Mouse (Mus musculus): ENCODE measurements around the gene Wnt11. TPM values are rescaled to one million over a fixed set of nuclear protein-coding genes. Genes with fewer than 3 reads are reported as not detected.
A peak's percentile ranks its signal among the peaks of the same experiment; 100 is the strongest.

Wnt11 gene
- 13.3 and 13.8 TPM in 2 replicates for polyA plus RNA-seq (2012; rRNA removed)

DNA sequence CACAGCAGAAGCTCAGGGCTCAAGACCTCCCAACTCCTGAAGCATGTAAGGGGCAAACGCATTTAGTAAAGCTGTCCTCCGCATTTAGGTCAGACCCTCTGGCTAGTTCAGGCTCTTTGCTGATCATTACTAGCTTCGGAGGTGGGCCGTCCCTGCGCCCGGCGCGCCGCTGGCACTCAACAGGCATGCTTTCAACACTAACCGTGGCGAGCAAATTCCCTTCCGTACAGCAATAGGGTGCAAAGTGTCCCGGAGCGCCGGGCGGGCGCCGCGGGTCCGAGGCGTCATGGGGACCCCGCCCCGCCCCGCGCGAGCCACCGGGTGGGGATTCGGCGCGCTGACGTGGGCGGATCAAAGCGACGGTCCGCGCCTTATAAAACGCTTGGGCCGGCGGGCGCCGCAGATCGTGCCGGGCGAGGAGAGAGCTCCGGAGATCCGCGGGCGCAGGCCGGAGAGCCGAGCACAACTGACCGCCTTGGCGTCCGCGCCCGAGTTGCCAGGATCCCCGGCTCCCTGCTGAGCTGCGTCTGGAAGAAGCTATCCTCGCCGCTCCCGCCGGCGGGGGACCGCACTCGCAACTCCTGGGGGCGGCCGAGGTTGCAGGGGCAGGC lies at the start of gene Wnt11:
Gene Wnt11 (plus strand): TSS at position 402 of the 611 bp plus-strand sequence.
- peak; percentile 51 for DNase-seq (ENCODE audit: low spot score)

DNA sequence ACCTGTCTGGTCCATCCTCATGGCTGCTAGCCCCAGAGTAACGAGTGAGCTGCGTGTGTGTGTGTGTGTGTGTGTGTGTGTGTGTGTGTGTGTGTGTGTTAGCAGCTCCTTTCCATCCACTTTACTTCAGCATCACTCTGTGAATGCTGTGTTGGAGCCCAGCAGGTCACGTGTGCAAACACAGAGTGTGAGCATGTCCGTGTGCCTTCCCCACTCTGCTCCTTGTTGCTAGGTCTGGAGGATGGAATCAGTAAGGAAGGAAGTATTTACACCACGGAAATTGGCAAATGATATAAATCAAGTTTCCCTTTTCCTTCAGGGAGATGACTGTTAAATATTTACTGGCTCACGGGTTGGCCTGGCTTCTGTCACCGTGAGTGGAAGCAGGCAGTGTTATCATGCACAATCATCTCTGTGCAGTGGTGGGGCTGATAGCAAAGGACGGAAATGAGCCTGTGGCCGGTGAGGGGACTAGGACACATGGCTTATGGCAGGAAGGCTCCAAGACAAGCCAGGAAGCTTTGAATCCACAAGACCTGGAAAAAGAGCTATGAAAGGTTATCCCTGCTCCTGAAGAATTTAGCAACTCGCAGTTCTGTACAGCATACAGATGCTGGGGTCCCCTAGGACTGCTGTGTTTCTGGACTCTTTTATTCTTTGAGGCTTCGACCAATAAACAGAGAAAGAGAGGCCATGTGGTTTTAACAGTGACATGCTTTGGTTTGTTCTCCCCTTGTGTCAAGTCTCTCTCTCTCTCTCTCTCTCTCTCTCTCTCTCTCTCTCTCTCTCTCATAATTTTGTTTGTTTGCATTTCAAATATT lies 47.9 kb upstream of the Wnt11 start:
- no peak for DNase-seq (ENCODE audit: low spot score)

DNA sequence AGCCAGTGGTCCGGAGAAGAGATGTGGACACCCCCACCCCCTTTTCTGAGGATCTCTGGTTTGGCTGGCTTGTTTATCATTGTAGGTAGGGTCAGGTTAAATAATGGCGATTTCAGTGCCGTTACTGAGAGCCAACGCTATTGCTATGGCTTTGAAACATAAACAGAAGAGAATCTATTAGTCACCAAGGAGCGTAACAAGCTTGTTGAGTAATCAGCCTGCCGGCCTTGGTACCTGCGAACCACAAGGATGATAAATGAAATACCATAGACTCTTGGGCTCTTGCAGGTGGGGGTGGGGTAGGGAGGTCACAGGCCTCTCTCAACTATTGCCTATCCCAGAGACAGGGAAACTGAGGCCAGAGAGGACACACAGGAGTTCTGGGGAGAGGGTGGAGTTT lies 46.2 kb upstream of the Wnt11 start:
- DNase-seq (ENCODE audit: low spot score) = no peak

DNA sequence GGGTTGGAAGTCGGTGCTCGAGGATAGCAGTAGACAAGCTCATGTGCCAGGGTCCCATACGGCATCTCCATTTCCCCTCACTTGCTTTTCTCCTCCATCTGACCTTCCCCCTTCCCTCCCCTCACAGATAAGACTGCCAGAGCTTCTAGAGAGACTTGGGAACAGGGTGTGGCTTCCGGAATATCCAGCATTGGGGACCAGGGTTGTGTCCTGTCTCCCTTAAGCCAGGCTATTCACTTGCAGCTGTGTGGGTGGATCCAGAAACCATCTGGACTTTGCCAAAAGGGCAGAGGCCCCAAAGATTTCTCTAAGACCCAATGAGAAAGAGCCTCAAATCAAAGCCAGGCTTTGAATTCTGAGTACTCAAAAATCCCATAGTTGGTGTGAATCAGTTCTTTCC lies 45.8 kb upstream of the Wnt11 start:
- no peak for DNase-seq (ENCODE audit: low spot score)

DNA sequence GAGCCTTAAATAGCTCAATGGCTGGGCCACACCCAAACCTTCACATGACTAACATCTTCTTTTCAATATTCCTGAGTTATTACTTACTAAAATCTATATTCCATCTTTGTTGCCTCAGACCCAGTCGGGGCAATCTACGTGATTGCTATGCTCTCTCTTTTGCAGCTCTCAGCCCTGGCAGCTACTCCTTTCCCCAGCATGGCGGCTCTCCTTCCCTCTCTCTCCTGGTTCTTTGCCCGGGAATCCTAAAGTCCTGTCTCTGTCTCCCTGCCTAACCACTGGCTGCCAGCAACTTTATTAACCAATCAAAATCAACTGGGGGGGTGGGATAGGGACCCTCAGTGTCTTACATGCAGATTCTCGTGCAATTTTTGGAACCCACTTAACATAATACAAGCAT lies 43.0 kb upstream of the Wnt11 start:
- no peak for DNase-seq (ENCODE audit: low spot score)

DNA sequence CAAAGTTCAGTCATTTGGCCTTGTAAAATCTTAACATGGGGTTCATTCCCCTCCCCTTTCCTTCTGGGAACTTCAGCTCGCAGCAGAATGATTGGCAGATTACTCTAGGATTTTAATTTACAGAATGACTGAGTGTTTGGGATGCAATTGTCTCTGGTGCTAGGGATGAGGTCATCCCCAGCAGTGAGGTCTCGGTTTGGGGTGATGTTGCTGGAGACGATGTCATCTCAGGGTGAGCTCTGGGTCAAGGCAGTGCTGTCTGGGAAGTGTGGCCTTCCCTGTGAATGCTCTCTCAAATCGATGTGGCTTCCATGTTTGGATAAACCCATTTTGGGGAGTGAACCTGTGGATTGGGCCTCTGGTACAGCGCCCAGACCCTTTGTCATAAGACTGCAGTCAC lies 41.1 kb upstream of the Wnt11 start:
- DNase-seq (ENCODE audit: low spot score) = no peak

DNA sequence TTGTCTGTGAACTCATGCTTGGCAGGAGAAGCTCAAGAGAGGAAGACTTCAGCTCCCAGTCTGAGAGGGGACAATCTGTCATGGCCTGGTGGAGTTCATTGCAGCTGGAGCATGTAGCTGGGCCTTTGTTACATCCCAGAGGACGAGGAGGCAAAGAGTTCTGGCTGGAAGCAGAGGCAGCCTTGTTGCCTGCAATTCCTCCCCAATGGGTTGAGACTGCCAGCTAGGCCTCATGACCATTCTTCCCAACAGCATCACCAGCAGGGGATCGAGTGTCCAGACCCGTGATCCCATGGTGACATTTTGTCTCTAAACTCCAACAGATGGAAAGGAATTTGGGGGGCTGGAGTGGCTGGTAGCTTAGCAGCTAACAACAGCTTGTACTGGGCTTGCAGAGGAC lies 40.5 kb upstream of the Wnt11 start:
- DNase-seq (ENCODE audit: low spot score) = no peak

DNA sequence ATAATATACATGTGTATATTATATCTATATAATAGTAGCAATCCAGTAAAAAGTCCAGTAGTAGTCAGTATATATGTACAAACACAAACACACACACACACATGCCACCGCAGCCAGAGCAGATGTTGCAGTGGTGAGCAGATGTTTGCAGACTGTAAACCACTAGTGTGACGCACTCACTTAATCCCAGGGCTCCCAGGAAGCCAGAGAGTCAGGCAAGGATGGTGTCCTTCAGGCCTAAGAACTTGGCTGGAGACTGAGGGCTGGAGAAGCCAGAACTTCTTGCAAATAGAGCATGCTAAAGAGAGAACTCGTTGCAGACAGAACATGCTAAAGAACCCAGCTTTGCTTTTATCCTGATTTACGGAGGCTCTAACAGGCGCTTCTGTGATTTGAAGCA lies 39.3 kb upstream of the Wnt11 start:
- DNase-seq (ENCODE audit: low spot score) = no peak

DNA sequence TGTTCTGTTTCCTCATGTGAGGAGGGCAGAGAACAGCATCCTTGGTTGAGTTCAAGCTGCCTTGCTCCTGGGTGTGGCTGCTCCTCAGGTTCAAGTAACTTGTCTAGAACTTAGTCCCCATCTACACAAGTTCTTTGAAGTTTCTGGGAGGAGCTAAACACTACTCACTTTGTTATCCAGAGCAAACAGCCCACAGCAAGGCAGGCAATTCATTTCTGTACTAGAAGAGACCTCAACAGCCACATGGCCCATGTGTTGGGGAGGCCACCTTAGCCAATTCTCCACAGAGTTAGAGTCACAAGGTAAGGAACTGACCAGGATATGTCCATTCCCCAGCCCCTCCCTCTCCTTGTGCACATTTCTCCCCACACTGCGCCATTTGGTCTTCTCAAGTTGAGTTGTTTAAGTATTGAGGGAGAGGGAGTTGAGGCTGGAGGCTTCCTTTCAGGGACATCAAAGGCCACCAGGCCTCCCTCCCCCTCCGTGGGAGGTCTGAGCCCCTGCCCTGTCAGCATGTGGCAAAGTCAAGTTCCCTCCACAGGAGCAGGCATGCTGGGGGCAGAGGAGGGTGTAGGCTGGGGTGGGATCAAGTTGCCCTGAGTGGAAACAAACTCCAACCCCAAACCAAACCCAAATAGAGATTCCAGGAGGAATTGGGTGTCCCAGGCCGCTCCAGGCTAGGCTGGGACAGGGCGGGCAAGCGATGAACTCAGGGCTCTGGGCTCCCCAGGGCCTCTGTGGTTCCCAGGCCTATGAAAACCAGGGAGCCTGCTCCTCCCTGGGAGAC lies 37.4 kb upstream of the Wnt11 start:
- no peak for DNase-seq (ENCODE audit: low spot score)

DNA sequence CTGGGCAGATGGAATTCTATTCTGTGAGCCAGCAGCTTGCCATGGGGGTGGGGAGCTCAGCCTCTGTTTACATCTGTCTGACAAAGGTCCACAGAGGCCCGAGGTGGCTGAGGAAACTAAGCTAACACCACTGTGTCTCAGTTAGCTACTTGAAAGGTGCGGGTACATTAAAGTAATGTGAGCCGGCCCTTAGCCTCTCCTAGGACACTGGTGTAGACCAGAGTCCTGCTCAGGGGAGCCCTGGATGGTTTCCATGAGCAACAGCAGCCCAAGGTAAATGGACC lies 36.8 kb upstream of the Wnt11 start:
- no peak for DNase-seq (ENCODE audit: low spot score)

DNA sequence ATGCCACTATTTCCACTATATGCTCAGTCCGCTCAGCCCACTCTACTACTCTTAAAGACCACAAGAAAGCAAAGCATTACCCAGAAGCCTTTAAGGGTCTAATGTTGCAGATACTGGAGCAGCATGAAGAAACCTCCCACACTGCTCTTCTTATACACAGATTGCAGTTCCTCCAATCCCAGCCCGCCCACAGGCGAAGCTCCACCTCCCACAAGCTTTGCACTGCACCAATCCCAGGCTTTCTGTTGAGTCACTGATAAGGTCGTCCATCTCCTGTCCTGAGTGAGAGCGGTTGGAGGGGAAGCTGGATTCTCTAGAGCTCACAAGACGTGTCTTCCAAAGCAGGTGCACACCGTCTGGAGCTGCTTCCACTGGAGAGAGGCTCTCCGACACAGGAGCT lies 34.5 kb upstream of the Wnt11 start:
- DNase-seq (ENCODE audit: low spot score) = no peak

DNA sequence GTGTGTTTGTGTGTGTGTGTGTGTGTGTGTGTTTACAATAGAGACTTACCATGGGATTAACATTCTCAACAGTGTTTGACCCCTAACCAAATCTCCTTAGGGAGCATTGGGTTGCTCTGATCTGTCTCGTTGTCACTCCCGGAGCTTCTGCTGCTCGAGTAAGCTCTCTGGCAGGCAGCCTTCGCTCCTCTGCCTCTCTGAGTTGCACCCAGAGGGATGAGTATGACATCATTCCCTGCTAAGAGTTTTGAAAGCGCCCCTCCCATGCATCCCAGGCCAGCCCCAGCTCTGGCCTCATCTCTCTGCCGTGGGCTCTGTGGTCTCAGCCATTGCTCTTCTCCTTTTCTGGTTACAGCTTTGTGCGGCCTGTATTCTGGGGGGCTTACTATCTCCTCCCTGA lies 33.8 kb upstream of the Wnt11 start:
- no peak for DNase-seq (ENCODE audit: low spot score)

DNA sequence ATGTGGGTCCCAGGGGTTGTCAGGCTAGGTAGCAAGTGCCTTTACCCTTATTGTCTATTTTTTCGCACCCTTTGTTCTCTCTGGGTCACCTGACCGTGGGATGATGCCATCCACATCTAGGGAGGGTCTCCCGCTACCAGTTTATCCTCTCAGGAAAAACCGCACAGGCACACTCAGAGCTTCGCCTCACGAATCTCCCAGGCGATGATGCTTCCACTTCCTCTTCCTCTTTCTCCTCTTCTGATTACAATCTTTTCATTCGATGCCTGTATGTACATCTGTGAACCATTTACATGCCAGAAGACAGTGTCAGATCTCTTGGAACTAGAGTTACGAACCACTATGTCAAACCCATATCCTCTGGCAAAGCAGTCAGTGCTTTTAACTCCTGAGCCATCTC lies 31.7 kb upstream of the Wnt11 start:
- no peak for DNase-seq (ENCODE audit: low spot score)

DNA sequence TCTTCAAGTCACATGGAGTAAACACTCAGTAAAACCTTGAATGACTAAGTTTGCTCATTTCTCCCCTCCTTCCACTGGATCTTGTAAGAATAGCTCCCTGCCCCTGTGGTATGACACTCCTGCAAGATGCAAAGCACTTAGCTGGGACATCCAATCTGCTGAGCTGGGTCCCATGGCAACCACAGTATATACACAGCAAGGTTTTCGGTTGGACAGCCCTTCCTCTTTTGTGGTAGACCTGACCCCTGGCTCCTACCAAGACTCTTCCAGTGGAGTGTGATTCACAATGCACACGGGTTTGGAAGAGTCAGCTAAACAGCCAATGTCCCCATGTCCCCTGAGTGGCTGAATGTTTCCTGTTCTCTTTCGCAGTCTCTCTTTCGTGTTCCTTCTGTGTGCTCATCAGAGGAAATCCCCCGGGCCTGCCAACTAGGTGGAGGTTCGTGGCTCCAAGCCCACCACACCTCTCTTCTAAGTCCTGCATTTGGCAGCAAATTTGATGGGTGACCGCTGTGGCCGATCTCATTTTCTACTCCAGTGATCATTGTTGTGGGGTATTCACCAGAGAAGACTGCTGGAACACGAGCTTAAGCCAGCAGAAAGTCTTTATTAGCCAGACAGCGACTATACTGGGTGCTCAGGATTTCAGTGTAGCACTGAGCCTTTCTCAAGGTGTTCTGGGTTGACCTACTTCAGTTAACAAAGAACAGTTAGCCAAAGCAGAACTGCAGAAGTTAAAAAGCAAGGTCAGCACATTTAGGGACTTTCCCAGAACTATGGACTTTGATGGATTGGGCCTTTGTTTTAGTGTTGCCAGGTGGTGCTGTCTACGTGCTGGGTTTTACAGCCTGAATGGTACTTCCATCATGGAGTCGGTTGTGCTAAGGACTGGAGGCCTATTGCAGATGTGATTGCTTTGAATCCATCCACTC lies 29.8 kb upstream of the Wnt11 start:
- no peak for DNase-seq (ENCODE audit: low spot score)

DNA sequence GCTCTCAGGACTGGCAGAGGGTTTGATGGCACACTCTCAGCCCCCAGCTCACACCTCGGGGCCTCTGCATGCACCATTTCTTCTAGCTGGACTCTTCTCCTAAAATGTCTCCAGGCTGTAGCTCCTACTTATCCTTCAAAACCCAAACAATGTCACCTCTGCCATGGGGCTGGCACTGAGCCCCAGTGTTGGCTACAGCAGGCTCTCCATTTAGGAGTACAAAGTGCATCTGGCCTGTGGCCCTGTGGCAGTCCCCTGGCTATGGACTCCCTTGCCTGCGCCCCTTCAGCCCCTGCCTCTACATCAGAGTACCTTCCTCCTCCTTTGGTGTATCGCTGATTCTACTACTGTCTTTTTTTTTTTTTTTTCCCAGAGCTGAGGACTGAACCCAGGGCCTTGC lies 28.0 kb upstream of the Wnt11 start:
- no peak for DNase-seq (ENCODE audit: low spot score)

DNA sequence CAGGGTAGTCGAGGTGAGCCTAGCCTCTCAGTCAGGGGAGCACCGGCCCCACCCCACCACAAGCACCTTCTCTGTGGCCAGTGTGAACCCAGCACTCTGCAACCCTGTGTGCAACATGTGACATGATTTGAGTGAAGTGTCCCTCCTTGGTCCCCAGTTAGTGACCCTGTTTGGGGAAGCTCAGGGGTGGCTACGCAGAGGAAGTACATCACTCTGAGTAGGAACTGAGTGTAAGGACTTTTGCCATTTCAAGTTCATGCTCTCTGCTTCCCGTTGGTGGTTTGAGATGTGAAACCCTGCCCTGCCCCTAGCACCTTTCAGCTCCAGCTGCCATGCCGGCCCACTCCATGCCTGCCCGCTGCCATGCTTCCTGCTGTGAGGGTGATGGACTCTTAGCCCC lies 25.5 kb upstream of the Wnt11 start:
- no peak for DNase-seq (ENCODE audit: low spot score)

DNA sequence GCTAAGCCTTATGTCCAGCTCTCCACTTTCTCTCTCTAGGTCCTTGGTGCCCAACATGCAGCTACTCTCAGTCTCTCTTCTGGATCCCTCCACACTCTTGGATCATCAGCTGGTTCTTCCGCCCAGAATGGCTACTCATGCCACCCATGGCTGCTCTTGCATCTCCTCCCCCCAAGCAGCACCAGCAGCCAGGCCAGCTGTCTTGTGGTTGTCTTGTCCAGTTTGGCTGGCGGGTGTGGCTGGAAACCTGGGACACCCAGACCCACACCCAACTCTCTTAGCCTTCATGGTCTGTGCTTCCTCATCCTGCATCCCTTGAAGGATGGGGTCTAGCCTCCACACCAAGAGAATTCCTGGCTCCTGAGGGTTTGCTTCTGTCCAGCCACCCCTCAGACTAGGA lies 24.3 kb upstream of the Wnt11 start:
- DNase-seq (ENCODE audit: low spot score) = no peak

DNA sequence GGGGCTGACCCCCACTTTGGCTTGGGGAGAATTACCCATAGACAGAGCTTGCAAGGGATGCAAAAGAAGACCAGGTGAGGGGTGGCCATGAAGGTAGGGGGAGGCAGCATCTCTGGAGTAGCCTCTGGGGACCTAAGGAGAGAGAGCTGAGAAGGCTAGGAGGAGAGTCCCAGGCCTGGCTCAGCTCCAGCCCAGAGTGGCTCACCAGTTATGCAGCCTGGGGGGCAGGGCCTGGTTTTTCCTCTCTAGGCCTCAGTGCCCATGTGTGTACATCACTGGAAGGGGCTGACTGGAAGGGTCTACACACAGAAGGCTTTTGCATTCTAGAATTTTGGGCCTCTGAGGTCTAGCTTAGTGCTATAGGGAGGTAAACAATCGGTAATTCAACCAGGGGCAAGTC lies 14.4 kb upstream of the Wnt11 start:
- DNase-seq (ENCODE audit: low spot score) = no peak

DNA sequence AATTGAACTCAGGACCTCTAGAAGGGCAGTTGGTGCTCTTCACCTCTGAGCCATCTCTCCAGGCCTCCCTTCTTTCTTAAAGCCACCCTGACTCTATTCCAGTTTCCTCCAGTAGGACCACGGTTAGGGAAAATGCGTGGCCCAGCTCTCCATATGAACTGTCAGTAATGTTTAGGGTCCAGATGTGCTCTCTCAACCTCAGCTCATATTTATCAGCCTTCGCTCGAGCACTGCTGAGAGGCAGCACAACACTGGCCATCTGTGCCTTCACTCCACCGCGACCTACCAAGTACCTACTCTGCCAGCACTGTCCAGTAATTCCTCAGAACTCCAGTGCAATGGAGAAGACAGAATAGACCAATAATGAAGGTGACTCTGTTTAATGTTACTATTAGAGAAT lies 12.0 kb upstream of the Wnt11 start:
- no peak for DNase-seq (ENCODE audit: low spot score)

DNA sequence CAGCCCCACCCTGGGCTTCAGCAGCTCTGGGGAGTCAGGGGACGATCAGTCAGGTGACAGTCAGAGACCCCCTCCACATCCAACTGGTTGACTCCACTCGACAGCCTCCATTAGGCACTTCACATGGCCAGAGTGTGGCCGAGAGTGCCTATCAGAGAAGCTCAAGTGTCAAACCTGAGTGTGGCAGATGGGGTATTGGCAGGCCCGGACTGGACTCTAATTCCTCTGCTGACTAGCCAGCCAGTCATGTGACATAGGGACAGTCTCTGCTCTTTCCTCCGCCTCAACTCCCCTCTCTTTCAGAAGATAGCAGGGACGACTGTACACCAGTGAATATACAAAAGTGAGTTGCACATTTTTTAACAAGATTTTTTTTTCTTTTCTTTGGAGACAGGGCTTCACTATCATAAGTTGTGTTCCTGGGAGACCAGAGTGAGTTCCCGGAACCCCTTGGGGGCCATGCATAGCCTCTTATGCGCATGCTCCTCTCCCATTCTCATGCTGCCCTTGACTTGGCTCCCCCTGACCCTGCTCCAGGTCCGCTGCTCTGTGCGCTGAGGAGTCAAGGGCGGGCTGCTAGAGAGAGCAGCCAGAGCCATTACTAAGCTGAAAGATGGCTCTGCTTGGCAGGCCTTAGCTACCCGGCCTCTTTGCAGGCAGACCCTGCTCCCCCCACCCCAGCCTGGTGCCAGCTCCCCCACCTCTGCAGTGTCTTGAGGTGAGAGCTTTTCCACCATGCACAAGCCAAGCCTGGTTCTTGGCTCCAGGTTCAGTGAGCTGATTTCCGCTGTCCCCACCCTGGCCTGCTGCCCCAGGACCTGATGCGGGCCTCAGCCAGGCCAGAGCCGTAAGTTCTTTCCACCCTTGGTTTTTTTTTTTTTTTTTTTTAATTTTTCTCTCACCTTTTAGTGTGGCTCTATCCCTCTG lies 10.8 kb upstream of the Wnt11 start:
- DNase-seq (ENCODE audit: low spot score) = no peak

DNA sequence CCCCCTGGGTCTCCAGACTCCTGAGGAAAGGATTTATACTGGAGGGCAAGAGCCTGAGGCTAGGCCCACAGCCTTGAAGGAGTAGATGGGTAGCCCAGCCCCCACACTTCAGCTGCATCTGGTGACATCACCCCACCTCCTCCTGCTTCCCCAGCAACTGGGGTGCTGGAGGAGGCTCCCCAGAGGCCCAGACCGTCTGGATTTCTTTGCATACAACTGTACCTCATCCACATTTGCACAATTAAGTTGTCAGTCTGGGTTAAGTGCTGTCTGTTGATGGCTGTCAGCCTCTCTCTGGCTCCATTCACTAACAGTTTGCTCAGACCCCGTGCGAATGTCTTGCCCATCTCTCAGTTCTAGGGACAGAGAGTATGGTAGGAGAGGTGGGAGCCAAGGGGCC lies 6.9 kb upstream of the Wnt11 start:
- no peak for DNase-seq (ENCODE audit: low spot score)

Measured in urinary bladder, adult 2 months (tissue).